Mouse (Mus musculus) MEL (cell line): ENCODE measurements around the gene Pdzd2. TPM values are rescaled to one million over a fixed set of nuclear protein-coding genes. Genes with fewer than 3 reads are reported as not detected.

Experiments used
- DNase-seq: peaks from one replicate; pipeline ENCODE4 v3.0.0; 2011; ENCODE audit warnings: low read depth, low spot score
- H3K27ac ChIP-seq: 2 replicates; pipeline ENCODE4 v1.5.1; 2012; ENCODE audit warnings: low read depth, mild to moderate bottlenecking, control low read depth, low read length, moderate library complexity; ENCODE audit not compliant: control insufficient read depth
- H3K27me3 ChIP-seq, 2 experiments: fragments of 150-350 bp in 1 of 2; sonication (generic) in 1 of 2; 2 replicates each; pipeline ENCODE4 v1.6.1; 2012; ENCODE audit warnings: low read length in 2 of 2, mild to moderate bottlenecking in 2 of 2, improper control_type of control experiment in 1 of 2, moderate library complexity in 1 of 2; ENCODE audit not compliant: insufficient read depth in 2 of 2, control insufficient read depth in 1 of 2
- H3K36me3 ChIP-seq, 2 experiments: 2 replicates each; pipeline ENCODE4 v1.6.1; 2012 to 2014; ENCODE audit warnings: low read length in 2 of 2, improper control_type of control experiment in 1 of 2, inconsistent platforms in 1 of 2, mild to moderate bottlenecking in 1 of 2; ENCODE audit not compliant: insufficient read depth in 2 of 2, control insufficient read depth in 1 of 2
- H3K4me1 ChIP-seq, 2 experiments: fragments of 150-350 bp in 1 of 2; sonication (generic) in 1 of 2; 2 replicates each; pipeline ENCODE4 v1.6.1; 2012; ENCODE audit warnings: low read length in 2 of 2, improper control_type of control experiment in 1 of 2, mild to moderate bottlenecking in 1 of 2; ENCODE audit not compliant: insufficient read depth in 2 of 2, control insufficient read depth in 1 of 2
- H3K4me3 ChIP-seq, 2 experiments: fragments of 150-350 bp in 1 of 2; sonication (generic) in 1 of 2; 2 replicates each; pipeline ENCODE4 v1.5.1; 2012; ENCODE audit warnings: low read depth in 2 of 2, low read length in 2 of 2, mild to moderate bottlenecking in 2 of 2, moderate library complexity in 2 of 2, control low read depth in 1 of 2, improper control_type of control experiment in 1 of 2; ENCODE audit not compliant: control insufficient read depth in 1 of 2, insufficient read depth in 1 of 2
- H3K79me2 ChIP-seq: 2 replicates; pipeline ENCODE4 v1.6.1; 2012; ENCODE audit warnings: mild to moderate bottlenecking, low read length, moderate library complexity; ENCODE audit not compliant: control insufficient read depth, poor library complexity, insufficient read depth
- H3K9ac ChIP-seq: 2 replicates; pipeline ENCODE4 v1.6.1; 2012; ENCODE audit warnings: low read depth, mild to moderate bottlenecking, control low read depth, low read length, moderate library complexity; ENCODE audit not compliant: control insufficient read depth, poor library complexity, severe bottlenecking
- H3K9me3 ChIP-seq: fragments of 150-350 bp; sonication (generic); replicated peaks from 2 replicates; pipeline ENCODE4 v1.6.1; 2012; ENCODE audit warnings: mild to moderate bottlenecking, low read length, improper control_type of control experiment, moderate library complexity; ENCODE audit not compliant: insufficient read depth
- CTCF ChIP-seq, 3 experiments: IDR thresholded peaks in 2 of 3; conservative IDR thresholded peaks in 1 of 3; 2 replicates each; pipeline ENCODE4 v1.5.1; 2011 to 2012; ENCODE audit warnings: low read length in 3 of 3, low read depth in 2 of 3, mild to moderate bottlenecking in 2 of 3, improper control_type of control experiment in 1 of 3, inconsistent platforms in 1 of 3, mixed read lengths in 1 of 3, moderate library complexity in 1 of 3; ENCODE audit not compliant: control insufficient read depth in 1 of 3, insufficient read depth in 1 of 3, poor library complexity in 1 of 3, severe bottlenecking in 1 of 3
- E2F4 ChIP-seq: IDR thresholded peaks from 2 replicates; pipeline ENCODE4 v1.6.1; 2011; ENCODE audit warnings: low read depth, low read length, improper control_type of control experiment, borderline replicate concordance
- ELF1 ChIP-seq: IDR thresholded peaks from 2 replicates; pipeline ENCODE4 v1.6.1; 2014; ENCODE audit warnings: low read depth, mild to moderate bottlenecking, inconsistent platforms, low read length, improper control_type of control experiment, moderate library complexity
- GATA1 ChIP-seq: IDR thresholded peaks from 2 replicates; pipeline ENCODE4 v1.6.1; 2011; ENCODE audit warnings: low read depth, low read length, improper control_type of control experiment
- HCFC1 ChIP-seq: IDR thresholded peaks from 2 replicates; pipeline ENCODE4 v1.6.1; 2012; ENCODE audit warnings: low read depth, mild to moderate bottlenecking, inconsistent platforms, low read length, improper control_type of control experiment, moderate library complexity
- MAFK ChIP-seq: IDR thresholded peaks from 2 replicates; pipeline ENCODE4 v1.6.1; 2011; ENCODE audit warnings: low read depth, mild to moderate bottlenecking, low read length, improper control_type of control experiment, borderline replicate concordance
- MAZ ChIP-seq: IDR thresholded peaks from 2 replicates; pipeline ENCODE4 v1.6.1; 2012; ENCODE audit warnings: low read depth, mild to moderate bottlenecking, inconsistent platforms, low read length, improper control_type of control experiment
- MEF2A ChIP-seq: IDR thresholded peaks from 2 replicates; pipeline ENCODE4 v1.6.1; 2014; ENCODE audit warnings: low read depth, mild to moderate bottlenecking, inconsistent platforms, low read length, improper control_type of control experiment; ENCODE audit not compliant: poor library complexity, insufficient replicate concordance, severe bottlenecking; ENCODE audit errors: extremely low read depth
- NRF1 ChIP-seq: IDR thresholded peaks from 2 replicates; pipeline ENCODE4 v1.6.1; 2014; ENCODE audit warnings: low read depth, mild to moderate bottlenecking, inconsistent platforms, low read length, improper control_type of control experiment, moderate library complexity; ENCODE audit not compliant: poor library complexity, insufficient read depth, severe bottlenecking
- POLR2AphosphoS2 ChIP-seq: IDR thresholded peaks from 2 replicates; pipeline ENCODE4 v1.6.1; 2011; ENCODE audit warnings: low read length, improper control_type of control experiment
- POLR2AphosphoS5 ChIP-seq: IDR thresholded peaks from 2 replicates; pipeline ENCODE4 v1.6.1; 2012; ENCODE audit warnings: low read depth, borderline replicate concordance, mild to moderate bottlenecking, inconsistent platforms, low read length, moderate library complexity, mixed read lengths
- SIN3A ChIP-seq: IDR thresholded peaks from 2 replicates; pipeline ENCODE4 v1.6.1; 2012; ENCODE audit warnings: low read length, improper control_type of control experiment, inconsistent platforms
- SMC3 ChIP-seq: IDR thresholded peaks from 2 replicates; pipeline ENCODE4 v1.6.1; 2011; ENCODE audit warnings: low read depth, low read length, improper control_type of control experiment
- TAL1 ChIP-seq: IDR thresholded peaks from 2 replicates; pipeline ENCODE4 v1.6.1; 2012; ENCODE audit warnings: mild to moderate bottlenecking, inconsistent platforms, low read length, moderate library complexity, mixed read lengths
- TCF12 ChIP-seq: IDR thresholded peaks from 2 replicates; pipeline ENCODE4 v1.6.1; 2014; ENCODE audit warnings: low read depth, mild to moderate bottlenecking, inconsistent platforms, low read length, improper control_type of control experiment, moderate library complexity
- USF1 ChIP-seq: IDR thresholded peaks from 2 replicates; pipeline ENCODE4 v1.6.1; 2014; ENCODE audit warnings: low read depth, mild to moderate bottlenecking, inconsistent platforms, low read length, improper control_type of control experiment, moderate library complexity
- USF2 ChIP-seq, 2 experiments: IDR thresholded peaks; 2 replicates each; pipeline ENCODE4 v1.6.1; 2011 to 2012; ENCODE audit warnings: improper control_type of control experiment in 2 of 2, low read length in 2 of 2, borderline replicate concordance in 1 of 2, inconsistent platforms in 1 of 2, low read depth in 1 of 2, mild to moderate bottlenecking in 1 of 2; ENCODE audit not compliant: insufficient read depth in 1 of 2
- ZC3H11A ChIP-seq: IDR thresholded peaks from 2 replicates; pipeline ENCODE4 v1.6.1; 2012; ENCODE audit warnings: low read depth, mild to moderate bottlenecking, inconsistent platforms, low read length, improper control_type of control experiment
- ZKSCAN1 ChIP-seq: IDR thresholded peaks from 2 replicates; pipeline ENCODE4 v1.6.1; 2012; ENCODE audit warnings: low read depth, mild to moderate bottlenecking, inconsistent platforms, low read length, improper control_type of control experiment, moderate library complexity
- ZNF384 ChIP-seq: IDR thresholded peaks from 2 replicates; pipeline ENCODE4 v1.6.1; 2012; ENCODE audit warnings: low read depth, mild to moderate bottlenecking, inconsistent platforms, low read length, improper control_type of control experiment
- polyA plus RNA-seq, 2 experiments: library from polyadenylated mRNA; stranded (reverse) in 1 of 2; unstranded in 1 of 2; fragments of >175 nt in 1 of 2; fragments of >200 nt in 1 of 2; gene quantifications; 2 replicates each; pipeline versions ENCODE4 v1.2.1 to v1.2.4; 2012; ENCODE audit warnings: low replicate concordance in 2 of 2, low read depth in 1 of 2; ENCODE audit not compliant: insufficient read length in 2 of 2, insufficient read depth in 1 of 2, missing spikeins in 1 of 2
- total RNA-seq: library from RNA; depleted of rRNA; stranded (reverse); fragments of 300-350 nt; gene quantifications from 2 replicates; pipeline ENCODE4 v1.2.3, GENCODE M21; 2012

Pdzd2 gene
- total and polyA plus RNA-seq, 3 experiments = 0.15 to 0.33 TPM; not detected in 1

GRCm38 (mm10) chr15:12718819-12719218 is 20.9 kb downstream of the Pdzd2 start:
- no peak for DNase-seq
- H3K4me3 ChIP-seq = no peak overlapping the region
- H3K27ac ChIP-seq = no peak overlapping the region
- no peaks in the 10 kb centered on the region for H3K36me3 ChIP-seq
- no peaks in the 10 kb centered on the region for H3K9me3 ChIP-seq
- no peaks in the 10 kb centered on the region for H3K4me1 ChIP-seq
- TF ChIP-seq GATA1 (no peak), TCF12 (no peak), ZKSCAN1 (no peak)
- no peak overlapping the region for H3K9ac ChIP-seq
- no peaks in the 10 kb centered on the region; a peak in 3 of 4 replicates for H3K27me3 ChIP-seq
- no peaks in the 10 kb centered on the region for H3K79me2 ChIP-seq

GRCm38 (mm10) chr15:12717410-12717809 is 22.3 kb downstream of the Pdzd2 start:
- no peak overlapping the region for H3K4me3 ChIP-seq
- H3K36me3 ChIP-seq = no peaks in the 10 kb centered on the region
- H3K79me2 ChIP-seq = no peaks in the 10 kb centered on the region
- no peak overlapping the region for H3K27ac ChIP-seq
- DNase-seq = no peak
- H3K4me1 ChIP-seq = no peaks in the 10 kb centered on the region
- H3K9ac ChIP-seq = no peak overlapping the region
- TF ChIP-seq TAL1 = no peak
- no peak for TF ChIP-seq HCFC1
- no peaks in the 10 kb centered on the region for H3K9me3 ChIP-seq
- H3K27me3 ChIP-seq = peaks cover 0 to 2% of the 10 kb centered on the region in 2 experiments; a peak in 3 of 4 replicates

GRCm38 (mm10) chr15:12716881-12717280 is 22.8 kb downstream of the Pdzd2 start:
- Histone ChIP-seq H3K36me3 (no peaks in the 10 kb centered on the region), H3K4me1 (no peaks in the 10 kb centered on the region), H3K79me2 (no peaks in the 10 kb centered on the region), H3K27me3 (peaks cover 0 to 2% of the 10 kb centered on the region in 2 experiments; a peak in 3 of 4 replicates), H3K9ac (no peak overlapping the region), H3K4me3 (no peak overlapping the region), H3K27ac (no peak overlapping the region), H3K9me3 (no peaks in the 10 kb centered on the region)
- DNase-seq = no peak
- TF ChIP-seq CTCF (IDR thresholded peaks at IDR 0.05 in 2 of 3, conservative IDR thresholded peaks at IDR 0.05 in 1 of 3; ENCODE audit: control insufficient read depth in 1 of 3, insufficient read depth in 1 of 3, low read depth in 2 of 3, low read length in 3 of 3, poor library complexity in 1 of 3, severe bottlenecking in 1 of 3) (no peak), ZNF384 (no peak), E2F4 (no peak), MAFK (no peak), MAZ (no peak), SMC3 (no peak), MEF2A (no peak), SIN3A (no peak), POLR2AphosphoS2 (no peak), ELF1 (no peak), ZC3H11A (no peak), USF1 (no peak), POLR2AphosphoS5 (no peak), NRF1 (no peak), USF2 (IDR thresholded peaks at IDR 0.05; ENCODE audit: borderline replicate concordance in 1 of 2, insufficient read depth in 1 of 2, low read depth in 1 of 2, low read length in 2 of 2) (no peak)
